Mouse (Mus musculus): ENCODE results near the gene Tial1. TPM values are rescaled to one million over a fixed set of nuclear protein-coding genes. Genes with fewer than 3 reads are reported as not detected.
A peak's percentile ranks its signal among the peaks of the same experiment; 100 is the strongest.

Tial1 gene
- polyA plus RNA-seq, 1 experiment from 2014 or later = 11.3 TPM

DNA sequence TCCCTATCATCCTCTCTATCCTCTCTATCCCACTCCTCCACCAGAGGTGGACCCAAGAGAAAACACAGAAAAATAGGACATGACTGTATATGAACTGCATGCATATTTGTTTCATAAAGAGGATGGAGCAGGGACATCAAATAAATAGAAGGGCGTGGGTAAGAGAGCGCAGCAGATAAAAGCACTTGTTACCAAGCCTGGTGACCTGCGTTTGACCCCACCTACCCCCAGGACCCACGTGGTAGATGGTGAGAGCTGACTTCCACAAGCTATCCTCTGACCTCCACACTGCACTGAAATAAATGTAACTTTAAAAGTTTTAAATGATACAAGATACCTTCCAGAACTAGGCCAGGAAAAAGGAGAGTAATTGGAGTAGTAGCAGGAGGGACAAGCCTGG is 67.8 kb downstream of the Tial1 start:
- Histone ChIP-seq H3K27me3 (no peaks in the 10 kb centered on the region), H3K27ac (no peak overlapping the region), H3K9ac (no peak overlapping the region), H3K4me2 (no peak overlapping the region), H3K9me3 (replicated peaks) (no peaks in the 10 kb centered on the region), H3K36me3 (no peaks in the 10 kb centered on the region), H3K4me1 (replicated peaks) (peaks cover 79% of the 10 kb centered on the region), H3K4me3 (replicated peaks) (no peak overlapping the region)
- no peak for ATAC-seq (ENCODE audit: low read depth)
- WGBS (ENCODE audit: insufficient replicate concordance) = 39% methylated on average over 4 of the region's 4 CpGs
- DNase-seq = no peak

DNA sequence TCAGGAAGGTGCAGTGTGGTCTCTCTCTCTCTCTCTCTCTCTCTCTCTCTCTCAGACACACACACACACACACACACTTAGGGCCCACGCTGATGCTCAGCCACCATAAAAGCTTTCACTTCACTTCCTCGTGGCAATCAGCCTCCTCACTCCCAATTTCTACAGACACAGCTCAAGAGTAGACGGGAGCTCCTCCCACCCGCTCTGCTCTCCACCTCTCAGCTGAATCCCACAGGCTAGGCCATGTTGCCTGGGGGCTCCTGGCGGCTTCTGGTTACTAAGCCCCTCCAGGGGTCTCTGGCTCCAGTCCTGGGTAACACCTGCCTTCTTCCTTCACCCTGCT is 68.6 kb downstream of the Tial1 start:
- Histone ChIP-seq H3K9me3 (replicated peaks) (no peaks in the 10 kb centered on the region), H3K27ac (peak overlapping the region; percentile 87), H3K4me2 (peak overlapping the region; percentile 44), H3K36me3 (no peaks in the 10 kb centered on the region), H3K4me1 (replicated peaks) (peaks cover 74% of the 10 kb centered on the region), H3K27me3 (no peaks in the 10 kb centered on the region), H3K9ac (peak overlapping the region; percentile 49), H3K4me3 (replicated peaks) (no peak overlapping the region)
- DNase-seq (no peak), ATAC-seq (ENCODE audit: low read depth) (peak; percentile 14; the same call in 1 of the 2 replicates)
- 28% methylated on average over 5 of the region's 5 CpGs for WGBS (ENCODE audit: insufficient replicate concordance)

DNA sequence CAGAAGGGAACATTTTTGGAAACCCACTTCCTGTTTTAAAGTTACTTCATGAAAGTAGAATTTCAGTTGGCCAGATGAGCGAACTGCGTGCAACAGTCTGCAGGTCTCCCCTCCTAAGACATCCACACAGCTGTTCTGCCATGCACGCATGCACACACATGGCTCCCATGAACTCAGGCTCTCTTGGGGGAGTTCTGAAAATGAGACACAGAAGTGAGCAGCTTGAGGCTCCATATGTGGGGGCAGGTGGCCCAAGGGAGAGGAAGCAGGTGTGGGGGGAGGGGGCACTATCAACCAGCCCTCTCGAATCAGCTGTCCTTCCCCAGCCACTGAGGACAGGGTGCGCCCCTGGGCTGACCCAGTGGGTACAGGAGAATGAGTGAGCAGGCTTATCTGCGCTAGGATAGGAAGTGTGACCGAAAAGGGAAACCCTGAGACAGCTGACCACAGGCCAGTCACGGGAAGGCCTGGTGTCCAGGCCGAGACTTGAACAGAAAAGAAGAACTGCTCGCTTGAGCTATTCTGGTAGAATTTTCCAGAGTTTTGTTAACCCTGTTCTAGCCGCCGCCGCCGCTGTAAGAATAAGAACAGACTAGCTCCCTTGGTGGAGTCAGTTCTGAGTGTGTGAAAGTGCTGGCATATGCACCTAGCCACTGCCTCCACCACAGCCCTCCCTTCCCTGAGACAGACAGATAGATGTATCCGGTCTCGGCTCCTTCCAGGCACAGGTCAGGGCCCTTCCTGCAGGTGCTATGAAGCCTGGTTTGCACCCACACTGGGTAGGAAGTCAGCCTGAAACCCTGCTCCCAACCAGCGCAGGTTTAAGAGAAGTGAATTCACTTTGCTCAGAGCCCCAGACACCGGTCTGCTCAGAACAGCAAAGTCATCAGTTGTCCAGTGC is 69.2 kb downstream of the Tial1 start:
- Histone ChIP-seq H3K27me3 (no peaks in the 10 kb centered on the region), H3K4me3 (replicated peaks) (no peak overlapping the region), H3K4me2 (peak overlapping the region; percentile 44), H3K36me3 (no peaks in the 10 kb centered on the region), H3K27ac (peak overlapping the region; percentile 87), H3K4me1 (replicated peaks) (peaks cover 68% of the 10 kb centered on the region), H3K9ac (peak overlapping the region; percentile 49), H3K9me3 (replicated peaks) (no peaks in the 10 kb centered on the region)
- ATAC-seq (ENCODE audit: low read depth) (peak; percentile 64), DNase-seq (no peak)
- WGBS (ENCODE audit: insufficient replicate concordance) = 17% methylated on average over 18 of the region's 18 CpGs

GRCm38 (mm10) chr7:128391267-128392057 is 70.1 kb downstream of the Tial1 start:
- Histone ChIP-seq H3K27me3 (no peaks in the 10 kb centered on the region), H3K4me2 (peak overlapping the region; percentile 44; the same call in 1 of the 2 replicates), H3K4me3 (replicated peaks) (no peak overlapping the region), H3K9me3 (replicated peaks) (no peaks in the 10 kb centered on the region), H3K27ac (peak overlapping the region; percentile 87), H3K4me1 (replicated peaks) (peaks cover 60% of the 10 kb centered on the region), H3K9ac (0 out of 2 replicates have a peak overlapping the region, but pooled peaks have one; percentile 24), H3K36me3 (no peaks in the 10 kb centered on the region)
- WGBS (ENCODE audit: insufficient replicate concordance) = 10% methylated on average over 12 of the region's 12 CpGs
- peak; percentile 69 for ATAC-seq (ENCODE audit: low read depth)
- DNase-seq = no peak

Small RNA genes lying within 50 kb of the gene (microRNA-seq; reads per million reads assigned to microRNA genes)
- gene Gm24365 = not detected

Other genes with a start within 250 kb of the Tial1 start
- gene Armc5, start 224.4 kb downstream of the Tial1 start, polyA plus RNA-seq (2015; fragmentation: Nextera tagmentation; extraction: Ambion mirVana) = 8.3 and 8.4 TPM in 2 replicates
- gene 9130023H24Rik, start 223.7 kb downstream of the Tial1 start, polyA plus RNA-seq (2015; fragmentation: Nextera tagmentation; extraction: Ambion mirVana) = 1.9 and 2.8 TPM in 2 replicates
- 14.3 and 17.8 TPM in 2 replicates for gene Tgfb1i1, start 214.9 kb downstream of the Tial1 start, polyA plus RNA-seq (2015; fragmentation: Nextera tagmentation; extraction: Ambion mirVana)
- 1.6 and 2.4 TPM in 2 replicates for gene Slc5a2, start 196.1 kb downstream of the Tial1 start, polyA plus RNA-seq (2015; fragmentation: Nextera tagmentation; extraction: Ambion mirVana)
- 16.7 and 21.4 TPM in 2 replicates for gene BC017158, start 163.5 kb downstream of the Tial1 start, polyA plus RNA-seq (2015; fragmentation: Nextera tagmentation; extraction: Ambion mirVana)
- gene Rgs10, start 43.0 kb downstream of the Tial1 start, polyA plus RNA-seq (2015; fragmentation: Nextera tagmentation; extraction: Ambion mirVana) = 48.5 and 54.6 TPM in 2 replicates
- 3.3 and 3.9 TPM in 2 replicates for gene Bag3, start 61.9 kb upstream of the Tial1 start, polyA plus RNA-seq (2015; fragmentation: Nextera tagmentation; extraction: Ambion mirVana)
- 6.9 and 7.4 TPM in 2 replicates for gene Inpp5f, start 149.6 kb upstream of the Tial1 start, polyA plus RNA-seq (2015; fragmentation: Nextera tagmentation; extraction: Ambion mirVana)